Mouse (Mus musculus) liver, postnatal 0 days (tissue): ENCODE measurements at regions not wholly inside any gene's neighbourhood (a gene's known extent, or its start where the extent isn't known, plus 50 kb on each side); places are given as distances from the start of the nearest gene placed in this dataset.

ENCODE experiments used
- CTCF ChIP-seq: sonication (generic); IDR thresholded peaks from 2 replicates; pipeline ENCODE4 v1.5.1; 2016; ENCODE audit warnings: antibody characterized with exemption, low read depth
- EP300 ChIP-seq: IDR thresholded peaks from 2 replicates; pipeline ENCODE4 v1.6.1; 2016; ENCODE audit warnings: antibody characterized with exemption, low read depth, mild to moderate bottlenecking

GRCm38 (mm10) chr10:118083721-118084075, 57.9 kb upstream of the Mdm1 start:
- TF ChIP-seq EP300 (no peak), CTCF (no peak)
